Mouse (Mus musculus) macrophage (primary cell): Measurements from ENCODE around the gene Rpp40. TPM values are rescaled to one million over a fixed set of nuclear protein-coding genes. Genes with fewer than 3 reads are reported as not detected.

Experiments
- H3K27ac ChIP-seq: fragments of 350-480 bp; formaldehyde crosslinking; 2 replicates; pipeline ENCODE4 v1.9.0; 2021
- H3K36me3 ChIP-seq: fragments of 350-480 bp; formaldehyde crosslinking; 2 replicates; pipeline ENCODE4 v1.9.0; 2021; ENCODE audit errors: inconsistent target
- H3K4me3 ChIP-seq: fragments of 350-480 bp; formaldehyde crosslinking; 2 replicates; pipeline ENCODE4 v1.9.0; 2021; ENCODE audit errors: inconsistent target
- H3K79me2 ChIP-seq: fragments of 350-480 bp; formaldehyde crosslinking; 2 replicates; pipeline ENCODE4 v1.9.0; 2021; ENCODE audit errors: inconsistent target
- WGBS: methylation state at CpG from one replicate; pipeline ENCODE4 v1.1.7; 2026; ENCODE audit warnings: inconsistent platforms; ENCODE audit not compliant: missing documents; 5-methylcytosine and 5-hydroxymethylcytosine counted together
- polyA plus RNA-seq: library from polyadenylated mRNA; stranded (reverse); fragments of 250-400 nt; gene quantifications from 3 replicates; pipeline ENCODE4 v1.2.4, GENCODE M21; 2018; ENCODE audit warnings: inconsistent platforms

The Rpp40 gene
- polyA plus RNA-seq, 1 experiment from 2014 or later, result 7.3 TPM

- 71% methylated on average over 5 of the region's 5 CpGs for WGBS
Observed at GRCm38 (mm10) chr13:35879068-35879467, 27.1 kb downstream of the Rpp40 start.

GRCm38 (mm10) chr13:35878282-35878681, 27.9 kb downstream of the Rpp40 start:
- Histone ChIP-seq H3K79me2 (no peaks in the 10 kb centered on the region), H3K36me3 (0 out of 2 replicates have a peak, but pooled peaks cover 4% of the 10 kb centered on the region), H3K4me3 (no peak overlapping the region), H3K27ac (no peak overlapping the region)
- WGBS, result 89% methylated on average over 1 of the region's 1 CpGs

More at GRCm38 (mm10) chr13:35879068-35879467, 27.1 kb downstream of the Rpp40 start:
- no peak overlapping the region for H3K4me3 ChIP-seq
- 0 out of 2 replicates have a peak, but pooled peaks cover 1% of the 10 kb centered on the region for H3K36me3 ChIP-seq
- H3K79me2 ChIP-seq, result no peaks in the 10 kb centered on the region
- H3K27ac ChIP-seq, result no peak overlapping the region

- H3K79me2 ChIP-seq, result no peaks in the 10 kb centered on the region
- peaks cover 8% of the 10 kb centered on the region; the same call in 1 of the 2 replicates for H3K36me3 ChIP-seq
- H3K4me3 ChIP-seq, result no peak overlapping the region
- no peak overlapping the region for H3K27ac ChIP-seq
- WGBS, result 84% methylated on average over 5 of the region's 5 CpGs
Observed at GRCm38 (mm10) chr13:35875396-35875795, 30.8 kb downstream of the Rpp40 start.

GRCm38 (mm10) chr13:35871107-35871506, 35.1 kb downstream of the Rpp40 start:
- 19% methylated on average over 3 of the region's 3 CpGs for WGBS
- Histone ChIP-seq H3K36me3 (peaks cover 8% of the 10 kb centered on the region; the same call in 1 of the 2 replicates), H3K79me2 (no peaks in the 10 kb centered on the region), H3K27ac (no peak overlapping the region), H3K4me3 (no peak overlapping the region)

GRCm38 (mm10) chr13:35870659-35871058, 35.5 kb downstream of the Rpp40 start:
- H3K27ac ChIP-seq, result no peak overlapping the region
- 90% methylated on average over 8 of the region's 8 CpGs for WGBS
- peaks cover 8% of the 10 kb centered on the region; the same call in 1 of the 2 replicates for H3K36me3 ChIP-seq
- H3K4me3 ChIP-seq, result no peak overlapping the region
- no peaks in the 10 kb centered on the region for H3K79me2 ChIP-seq

GRCm38 (mm10) chr13:35860916-35861315, 45.2 kb downstream of the Rpp40 start:
- Histone ChIP-seq H3K79me2 (no peaks in the 10 kb centered on the region), H3K4me3 (no peak overlapping the region), H3K36me3 (no peaks in the 10 kb centered on the region), H3K27ac (no peak overlapping the region)
- WGBS, result 87% methylated on average over 8 of the region's 8 CpGs

GRCm38 (mm10) chr13:35857486-35857885, 48.7 kb downstream of the Rpp40 start:
- 91% methylated on average over 7 of the region's 7 CpGs for WGBS
- Histone ChIP-seq H3K79me2 (no peaks in the 10 kb centered on the region), H3K36me3 (no peaks in the 10 kb centered on the region), H3K27ac (no peak overlapping the region), H3K4me3 (no peak overlapping the region)

- Histone ChIP-seq H3K36me3 (no peaks in the 10 kb centered on the region), H3K4me3 (no peak overlapping the region), H3K79me2 (peaks cover 6% of the 10 kb centered on the region; the same call in 1 of the 2 replicates), H3K27ac (no peak overlapping the region)
- WGBS, result 100% methylated on average over 2 of the region's 2 CpGs
Observed at GRCm38 (mm10) chr13:35852851-35853575, 53.1 kb downstream of the Rpp40 start.

GRCm38 (mm10) chr13:35851581-35851980, 54.6 kb downstream of the Rpp40 start:
- Histone ChIP-seq H3K36me3 (no peaks in the 10 kb centered on the region), H3K27ac (no peak overlapping the region), H3K79me2 (peaks cover 7% of the 10 kb centered on the region; the same call in 1 of the 2 replicates), H3K4me3 (no peak overlapping the region)
- 95% methylated on average over 6 of the region's 6 CpGs for WGBS

- H3K36me3 ChIP-seq, result no peaks in the 10 kb centered on the region
- no peak overlapping the region for H3K4me3 ChIP-seq
- WGBS, result 92% methylated on average over 3 of the region's 3 CpGs
Observed at GRCm38 (mm10) chr13:35848694-35849093, 57.5 kb downstream of the Rpp40 start.

GRCm38 (mm10) chr13:35845306-35845705, 60.9 kb downstream of the Rpp40 start:
- H3K27ac ChIP-seq, result no peak overlapping the region
- H3K79me2 ChIP-seq, result peaks cover 12% of the 10 kb centered on the region; the same call in 1 of the 2 replicates
- 100% methylated on average over 3 of the region's 3 CpGs for WGBS
- no peaks in the 10 kb centered on the region for H3K36me3 ChIP-seq
- no peak overlapping the region for H3K4me3 ChIP-seq

More at GRCm38 (mm10) chr13:35848694-35849093, 57.5 kb downstream of the Rpp40 start:
- H3K27ac ChIP-seq, result no peak overlapping the region
- H3K79me2 ChIP-seq, result peaks cover 12% of the 10 kb centered on the region; the same call in 1 of the 2 replicates

Other genes starting within 250 kb of the Rpp40 start
- 4.3 to 12.2 TPM (median 5.1 TPM) in 3 replicates for gene Cdyl, start 246.5 kb downstream of the Rpp40 start, polyA plus RNA-seq
- not detected in 3 replicates for gene Ppp1r3g, start 52.5 kb upstream of the Rpp40 start, polyA plus RNA-seq
- 14.1 to 31.1 TPM (median 15.1 TPM) in 3 replicates for gene Fars2, start 211.1 kb upstream of the Rpp40 start, polyA plus RNA-seq
- 5.0 to 8.1 TPM (median 6.2 TPM) in 3 replicates for gene Lyrm4, start 211.2 kb upstream of the Rpp40 start, polyA plus RNA-seq